In the genomic region with DNA sequence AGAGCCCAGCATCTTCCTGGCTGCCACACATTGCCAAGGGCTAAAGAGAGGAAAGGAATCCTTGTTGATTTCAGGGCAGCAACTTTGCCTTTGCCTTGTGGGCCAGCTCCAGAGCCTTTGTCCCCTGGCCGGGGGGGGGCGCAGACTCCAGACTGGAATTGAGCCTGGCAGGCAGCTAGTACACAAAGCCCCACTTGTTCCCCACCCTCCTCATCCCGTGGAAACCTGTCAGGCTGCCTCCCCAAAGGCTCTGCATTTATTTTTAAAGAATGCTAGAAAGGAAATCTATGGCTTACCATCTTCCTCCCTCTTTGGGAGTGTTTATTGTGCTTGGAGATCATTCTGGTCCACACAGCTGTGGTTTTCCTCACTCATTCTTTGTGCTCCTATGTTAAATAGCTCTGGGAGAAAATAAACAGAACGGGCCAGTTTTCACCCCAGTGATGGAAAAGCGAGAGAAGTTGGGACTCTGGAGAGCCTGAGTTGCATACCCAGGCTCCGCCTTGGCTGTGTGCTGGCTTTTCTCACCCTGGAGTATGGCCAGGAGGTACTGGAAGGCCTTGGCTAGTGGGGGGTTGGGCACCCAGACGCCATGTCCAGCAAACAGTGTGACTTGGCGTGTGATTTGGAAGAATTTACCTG, we compare ENCODE assay signal across 8 mouse cellular contexts. TPM values are rescaled to one million over a fixed set of nuclear protein-coding genes. Genes with fewer than 3 reads are reported as not detected.
A peak's percentile ranks its signal among the peaks of the same experiment; 100 is the strongest.
DNase-seq lines count a peak whose midpoint lies in the region; ATAC-seq lines count a peak whose summit lies in the region.

No protein-coding gene starts in this region.

- peak overlapping the region; percentile 78 for H3K27ac ChIP-seq in embryonic facial prominence, embryonic 11.5 days (replicated peaks; ENCODE audit: low read depth, low read length)
- peak overlapping the region; percentile 74 for H3K27ac ChIP-seq in hindbrain, embryonic 15.5 days (replicated peaks)
- peak overlapping the region; percentile 64 for H3K27ac ChIP-seq in midbrain, embryonic 12.5 days (replicated peaks)

- DNase-seq in left cerebral cortex, adult 11 months (ENCODE audit: low spot score): peak; percentile 12
- DNase-seq in left cerebral cortex, postnatal 36 days (ENCODE audit: low spot score in 2 of 2): no peak
- peak; percentile 63 for DNase-seq in embryonic facial prominence, embryonic 11.5 days (ENCODE audit: low spot score)
- DNase-seq in urinary bladder, postnatal 25 days (ENCODE audit: low spot score): no peak
- DNase-seq in spleen, postnatal 10 days (ENCODE audit: low spot score in 2 of 2): no peak

- no peak overlapping the region for H3K4me2 ChIP-seq in embryonic facial prominence, embryonic 11.5 days (ENCODE audit: low read depth, low read length)
- H3K4me2 ChIP-seq in hindbrain, embryonic 15.5 days: no peak overlapping the region
- no peak overlapping the region for H3K4me2 ChIP-seq in midbrain, embryonic 12.5 days (replicated peaks)

- ATAC-seq in embryonic facial prominence, embryonic 11.5 days (replicated peaks; ENCODE audit: insufficient number of reproducible peaks, low FRiP score, low TSS enrichment, low read depth): peak; percentile 44
- peak; percentile 83 for ATAC-seq in hindbrain, embryonic 15.5 days (ENCODE audit: low FRiP score, low read depth)
- 0 out of 2 replicates have a peak, but pooled peaks have one; percentile 44 for ATAC-seq in midbrain, embryonic 12.5 days (ENCODE audit: low FRiP score, low read depth)
- no peak for ATAC-seq in activated CD4-positive, CD25-positive, alpha-beta regulatory T cell, adult 4 months

- H3K9me3 ChIP-seq in embryonic facial prominence, embryonic 11.5 days (replicated peaks; ENCODE audit: control insufficient read depth, low read length): no peaks in the 10 kb centered on the region
- no peaks in the 10 kb centered on the region for H3K9me3 ChIP-seq in hindbrain, embryonic 15.5 days
- H3K9me3 ChIP-seq in midbrain, embryonic 12.5 days: no peaks in the 10 kb centered on the region

- no peaks in the 10 kb centered on the region for H3K36me3 ChIP-seq in embryonic facial prominence, embryonic 11.5 days (replicated peaks; ENCODE audit: control insufficient read depth, insufficient read depth, low read depth, low read length)
- no peaks in the 10 kb centered on the region for H3K36me3 ChIP-seq in hindbrain, embryonic 15.5 days
- H3K36me3 ChIP-seq in midbrain, embryonic 12.5 days: no peaks in the 10 kb centered on the region

- 25% methylated on average over 8 of the region's 8 CpGs for WGBS in embryonic facial prominence, embryonic 11.5 days
- 37% methylated on average over 8 of the region's 8 CpGs for WGBS in hindbrain, embryonic 15.5 days
- WGBS in midbrain, embryonic 12.5 days: 43% methylated on average over 8 of the region's 8 CpGs

- no peaks in the 10 kb centered on the region for H3K27me3 ChIP-seq in embryonic facial prominence, embryonic 11.5 days (ENCODE audit: control insufficient read depth, insufficient read depth, low read length)
- H3K27me3 ChIP-seq in hindbrain, embryonic 15.5 days: no peaks in the 10 kb centered on the region
- H3K27me3 ChIP-seq in midbrain, embryonic 12.5 days: no peaks in the 10 kb centered on the region

- H3K9ac ChIP-seq in embryonic facial prominence, embryonic 11.5 days (replicated peaks; ENCODE audit: low read length): no peak overlapping the region
- no peak overlapping the region for H3K9ac ChIP-seq in hindbrain, embryonic 15.5 days
- no peak overlapping the region for H3K9ac ChIP-seq in midbrain, embryonic 12.5 days (replicated peaks)

- intact Hi-C loops in left cerebral cortex, postnatal 36 days (cut with DNase I): loop anchor here (5.0 kb wide), 1 partner anchor 162 kb away; no protein-coding TSS in a partner anchor

- H3K4me3 ChIP-seq in embryonic facial prominence, embryonic 11.5 days (ENCODE audit: low read depth, low read length): no peak overlapping the region
- H3K4me3 ChIP-seq in hindbrain, embryonic 15.5 days: no peak overlapping the region
- no peak overlapping the region for H3K4me3 ChIP-seq in midbrain, embryonic 12.5 days

- H3K4me1 ChIP-seq in embryonic facial prominence, embryonic 11.5 days (ENCODE audit: control insufficient read depth, insufficient read depth, low read length): peaks cover 7% of the 10 kb centered on the region
- 0 out of 2 replicates have a peak, but pooled peaks cover 8% of the 10 kb centered on the region for H3K4me1 ChIP-seq in hindbrain, embryonic 15.5 days (replicated peaks)
- H3K4me1 ChIP-seq in midbrain, embryonic 12.5 days: peaks cover 17% of the 10 kb centered on the region

RNA-seq across cellular contexts. Expression of a gene that starts 41.2 kb away (rescaled TPM):
- 10 to 100 TPM; 91.2 to 95.7 TPM for total RNA-seq in left cerebral cortex, postnatal 36 days (2021)
- polyA plus RNA-seq in embryonic facial prominence, embryonic 11.5 days (2014; fragmentation: Nextera tagmentation; extraction: Ambion mirVana): 8.9 and 11.9 TPM in 2 replicates
- polyA plus RNA-seq in hindbrain, embryonic 15.5 days (2015; fragmentation: Nextera tagmentation; extraction: Ambion mirVana): 3.9 and 7.3 TPM in 2 replicates
- 2.8 and 5.1 TPM in 2 replicates for polyA plus RNA-seq in midbrain, embryonic 12.5 days (2016; fragmentation: Nextera tagmentation; extraction: Ambion mirVana)
- 1 to 10 TPM; 1.0 to 1.7 TPM for polyA plus RNA-seq in activated CD4-positive, CD25-positive, alpha-beta regulatory T cell, adult 4 months (2017; shearing (Covaris generic))

Comparison
In these comparisons a context has a peak if more than half of its experiments do, and no peak if none do; other contexts are left out.
1. DNase-seq: peak in left cerebral cortex, adult 11 months (single experiment) and embryonic facial prominence, embryonic 11.5 days (single experiment); none in left cerebral cortex, postnatal 36 days (0 of 2), urinary bladder, postnatal 25 days (single experiment) and spleen, postnatal 10 days (0 of 2).
2. Peak in every context shown above with its lines, with median percentiles within 50 percentile points of each other: H3K27ac ChIP-seq.